25 mouse cellular contexts compared by ENCODE assay signal in genomic region chr9:119796791-119797190, GRCm38 (mm10). TPM values are rescaled to one million over a fixed set of nuclear protein-coding genes. Genes with fewer than 3 reads are reported as not detected.
DNase-seq lines count a peak whose midpoint lies in the region; ATAC-seq and TF ChIP-seq lines count a peak whose summit lies in the region.
"Had no signal": no experiment of that assay in that cellular context is flagged by ENCODE, and none has a peak within 500 bp of the region (broad histone marks: within the 10 kb centered on the region; RNA-seq: fewer than 3 reads in every experiment).

No protein-coding gene starts in this region.

- H3K36me3 ChIP-seq in forebrain, postnatal 0 days (ENCODE audit: insufficient read depth) = no peaks in the 10 kb centered on the region
- no peaks in the 10 kb centered on the region for H3K36me3 ChIP-seq in forebrain, embryonic 13.5 days (ENCODE audit: poor library complexity, severe bottlenecking)
- H3K36me3 ChIP-seq: embryonic facial prominence, embryonic 12.5 days; hindbrain, embryonic 10.5 days; intestine, embryonic 15.5 days had no signal

- no peaks in the 10 kb centered on the region for H3K9me3 ChIP-seq in forebrain, postnatal 0 days (ENCODE audit: low read length)
- no peaks in the 10 kb centered on the region for H3K9me3 ChIP-seq in forebrain, embryonic 13.5 days (replicated peaks)
- H3K9me3 ChIP-seq: embryonic facial prominence, embryonic 12.5 days; hindbrain, embryonic 10.5 days; intestine, embryonic 15.5 days had no signal

- H3K9ac ChIP-seq in forebrain, postnatal 0 days = no peak overlapping the region
- H3K9ac ChIP-seq in forebrain, embryonic 13.5 days = no peak overlapping the region
- H3K9ac ChIP-seq: embryonic facial prominence, embryonic 12.5 days; intestine, embryonic 15.5 days had no signal

- no peak for TF ChIP-seq CTCF in forebrain, postnatal 0 days (IDR thresholded peaks at IDR 0.05; ENCODE audit: low read depth)
- TF ChIP-seq CTCF in brain, embryonic 14.5 days (IDR thresholded peaks at IDR 0.05; ENCODE audit: borderline replicate concordance, extremely low read depth, insufficient read depth, insufficient read length) = no peak

- no peak overlapping the region for H3K4me2 ChIP-seq in forebrain, postnatal 0 days (ENCODE audit: low read depth)
- H3K4me2 ChIP-seq in forebrain, embryonic 13.5 days = no peak overlapping the region
- H3K4me2 ChIP-seq: embryonic facial prominence, embryonic 12.5 days; heart, embryonic 11.5 days; intestine, embryonic 15.5 days had no signal

- 22% methylated on average over 4 of the region's 4 CpGs for WGBS in forebrain, postnatal 0 days
- 38% methylated on average over 4 of the region's 4 CpGs for WGBS in forebrain, embryonic 13.5 days

- no peaks in the 10 kb centered on the region for H3K4me1 ChIP-seq in forebrain, postnatal 0 days (ENCODE audit: insufficient read depth)
- 0 out of 2 replicates have a peak, but pooled peaks cover 8% of the 10 kb centered on the region for H3K4me1 ChIP-seq in forebrain, embryonic 13.5 days
- H3K4me1 ChIP-seq: intestine, embryonic 15.5 days had no signal

- peak; percentile 81; the same call in 1 of the 2 replicates for ATAC-seq in forebrain, postnatal 0 days
- ATAC-seq in forebrain, embryonic 13.5 days = no peak
- ATAC-seq: forebrain, embryonic 16.5 days; intestine, embryonic 15.5 days; Patski had no signal

- H3K27ac ChIP-seq in forebrain, postnatal 0 days (ENCODE audit: low read depth, low read length) = peak overlapping the region; percentile 64; the same call in 1 of the 2 replicates
- H3K27ac ChIP-seq in forebrain, embryonic 13.5 days = no peak overlapping the region
- H3K27ac ChIP-seq: embryonic facial prominence, embryonic 12.5 days; heart, adult 2 months; hindbrain, embryonic 10.5 days; intestine, embryonic 15.5 days had no signal

- no peaks in the 10 kb centered on the region for H3K27me3 ChIP-seq in forebrain, postnatal 0 days (ENCODE audit: insufficient read depth, low read length)
- H3K27me3 ChIP-seq in forebrain, embryonic 13.5 days = no peaks in the 10 kb centered on the region
- H3K27me3 ChIP-seq: CH12.LX; embryonic facial prominence, embryonic 12.5 days; intestine, embryonic 15.5 days had no signal

- H3K4me3 ChIP-seq in forebrain, postnatal 0 days (ENCODE audit: low read depth, low read length) = no peak overlapping the region
- no peak overlapping the region for H3K4me3 ChIP-seq in forebrain, embryonic 13.5 days
- H3K4me3 ChIP-seq: embryonic facial prominence, embryonic 12.5 days; heart, adult 2 months; hindbrain, embryonic 10.5 days; intestine, embryonic 15.5 days had no signal

- intact Hi-C loops in left cerebral cortex, postnatal 14 days (cut with DNase I) = loop anchor here (5.0 to 10.0 kb wide), 2 partner anchors 41 to 88 kb away; no protein-coding TSS in a partner anchor

- no peak for TF ChIP-seq POLR2A in brain, embryonic 14.5 days (IDR thresholded peaks at IDR 0.05; ENCODE audit: borderline replicate concordance, extremely low read depth, insufficient read depth, insufficient read length, poor library complexity, severe bottlenecking)

- DNase-seq in forebrain, postnatal 0 days = peak; percentile 40
- peak; percentile 19 to 41 for DNase-seq in left cerebral cortex, postnatal 14 days (ENCODE audit: low spot score in 2 of 2)
- DNase-seq in left cerebral cortex, adult 18-20 months (ENCODE audit: low spot score in 2 of 2) = no peak
- peak; percentile 27 for DNase-seq in R1 (ENCODE audit: low read depth, low spot score)
- DNase-seq in brain, embryonic 14.5 days (ENCODE audit: low read depth) = peak; percentile 49
- no peak for DNase-seq in layer of hippocampus, postnatal 10 days (ENCODE audit: low spot score in 2 of 2)
- DNase-seq: adrenal gland, adult 2 months; adrenal gland, postnatal 25 days; cerebellum, adult 11-12 months; cerebellum, adult 9-10 months; cerebellum, postnatal 25 days; gastrocnemius, postnatal 14 days; heart, adult 2 months had no signal

RNA-seq across cellular contexts. Expression of gene Scn11a, which starts 28.5 kb away (rescaled TPM):
- 0.46 and 0.57 TPM in 2 replicates for total RNA-seq in forebrain, postnatal 0 days (2014; rRNA removed)
- polyA plus RNA-seq in forebrain, postnatal 0 days (2015; fragmentation: Nextera tagmentation; extraction: Ambion mirVana) = 0.05 and 0.21 TPM in 2 replicates
- 0.30 and 0.38 TPM in 2 replicates for polyA plus RNA-seq in forebrain, embryonic 13.5 days (2015; fragmentation: Nextera tagmentation; extraction: Ambion mirVana)
- under 1 TPM; 0.13 to 0.40 TPM for total RNA-seq in left cerebral cortex, postnatal 14 days (2021)
- total RNA-seq in left cerebral cortex, adult 18-20 months (2021) = under 1 TPM; 0.19 to 0.26 TPM
- polyA plus RNA-seq in brain, embryonic 14.5 days (2012; rRNA removed) = 0.18 and 0.21 TPM in 2 replicates
- total RNA-seq in layer of hippocampus, postnatal 10 days (2021) = under 1 TPM; 0.18 to 0.25 TPM
- total RNA-seq: adrenal gland, adult 2 months; adrenal gland, postnatal 25 days; gastrocnemius, adult 18-20 months; gastrocnemius, postnatal 14 days had no signal
- polyA plus RNA-seq: adrenal gland, adult 2 months; cortical plate, adult 2 months; gonadal fat pad, adult 2 months; heart, embryonic 16.5 days; intestine, embryonic 15.5 days; Patski had no signal

Comparison
In these comparisons a context has a peak if more than half of its experiments do, and no peak if none do; other contexts are left out.
1. DNase-seq: peak in forebrain, postnatal 0 days (single experiment), left cerebral cortex, postnatal 14 days (2 of 2), R1 (single experiment) and brain, embryonic 14.5 days (single experiment); none in left cerebral cortex, adult 18-20 months (0 of 2) and layer of hippocampus, postnatal 10 days (0 of 2).